Mouse (Mus musculus): ENCODE measurements around the gene Apc2.

- TF ChIP-seq CTCF (IDR thresholded peaks at IDR 0.05; ENCODE audit: extremely low read depth, insufficient read depth, low read length) = no peak
- TF ChIP-seq POLR2A (IDR thresholded peaks at IDR 0.05; ENCODE audit: extremely low read depth, insufficient read depth, low read length) = no peak
Observed at GRCm38 (mm10) chr10:80345122-80345521, 49.3 kb downstream of the Apc2 start.

Measured in cortical plate, adult 2 months (tissue).